Mouse (Mus musculus): ENCODE results near the gene Ahnak.

DNA sequence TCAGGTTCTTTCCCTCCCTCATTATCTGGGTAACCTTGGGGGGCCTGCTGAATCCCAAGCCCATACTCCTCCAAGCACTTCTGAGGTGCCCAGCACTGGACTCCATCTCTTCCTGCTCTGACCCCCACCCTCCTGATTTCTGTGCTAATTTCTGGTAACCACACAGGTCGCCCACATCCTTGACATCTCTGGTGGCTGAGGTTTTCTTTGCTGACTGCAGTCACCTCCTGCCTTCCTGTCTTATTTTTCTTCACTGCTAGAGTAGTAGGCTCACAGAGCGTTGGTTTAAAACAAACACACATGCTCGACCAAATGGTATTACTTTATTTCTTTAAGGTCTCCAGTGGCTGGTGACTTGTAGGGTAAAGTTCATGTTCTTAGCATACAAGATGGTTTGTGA, 49.1 kb downstream of the Ahnak start:
- TF ChIP-seq POLR2A (IDR thresholded peaks at IDR 0.05; ENCODE audit: extremely low read depth, insufficient read depth, low read length) (no peak), CTCF (IDR thresholded peaks at IDR 0.05; ENCODE audit: low read depth, low read length) (no peak)
